Mouse (Mus musculus) CD4-positive, CD25-positive, alpha-beta regulatory T cell, adult 2 months (primary cell): Measurements from ENCODE around the gene Cep164.
A peak's percentile ranks its signal among the peaks of the same experiment; 100 is the strongest.
"Not testable (repeated sequence)": the region's sequence is repeated elsewhere in the genome, so short reads cannot be mapped to it uniquely, and the experiment has no call there.

Source experiments
- DNase-seq: peaks from one replicate; pipeline ENCODE4 v3.0.0-alpha.2; 2012; ENCODE audit warnings: low read depth, low spot score

The Cep164 gene

DNA sequence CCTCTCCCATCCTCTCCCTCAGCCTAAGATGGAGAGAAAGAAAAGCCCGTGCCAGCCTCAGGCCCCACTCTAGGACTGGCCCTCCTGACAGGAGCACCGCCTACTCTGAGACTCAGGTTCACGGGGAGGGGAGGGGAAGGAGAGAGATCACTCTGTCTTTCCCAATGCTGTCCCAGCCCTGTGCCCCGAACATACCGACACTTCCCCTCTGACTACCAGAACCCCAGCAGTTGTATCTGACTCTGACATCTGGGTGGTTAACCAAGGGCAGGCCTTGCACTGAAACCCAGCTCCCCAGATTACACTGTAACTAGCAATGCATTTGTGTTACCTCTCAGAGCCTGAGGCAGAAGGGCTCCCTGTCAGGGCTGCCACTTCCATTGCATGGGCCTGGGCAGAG lies 40.1 kb downstream of the Cep164 start:
- no peak for DNase-seq

DNA sequence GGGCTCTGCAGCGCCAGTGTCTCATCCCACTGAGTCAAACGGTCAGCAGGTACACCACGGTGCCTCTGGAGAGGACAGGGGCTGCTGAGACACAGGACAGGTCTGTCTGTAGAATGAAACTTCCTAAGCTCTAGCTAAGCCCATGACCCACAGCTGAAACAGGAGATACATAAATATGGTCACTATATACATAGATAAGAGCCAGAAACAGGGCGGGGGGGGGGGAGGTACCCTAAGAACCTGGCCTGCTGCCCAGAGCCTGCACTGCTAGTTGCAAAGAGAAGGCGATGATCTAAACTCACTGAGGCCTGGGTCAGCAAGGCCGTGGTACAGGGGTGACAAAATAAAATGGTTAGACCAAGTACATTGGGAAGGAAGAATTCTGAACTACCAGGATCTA lies 40.9 kb downstream of the Cep164 start:
- no peak for DNase-seq

DNA sequence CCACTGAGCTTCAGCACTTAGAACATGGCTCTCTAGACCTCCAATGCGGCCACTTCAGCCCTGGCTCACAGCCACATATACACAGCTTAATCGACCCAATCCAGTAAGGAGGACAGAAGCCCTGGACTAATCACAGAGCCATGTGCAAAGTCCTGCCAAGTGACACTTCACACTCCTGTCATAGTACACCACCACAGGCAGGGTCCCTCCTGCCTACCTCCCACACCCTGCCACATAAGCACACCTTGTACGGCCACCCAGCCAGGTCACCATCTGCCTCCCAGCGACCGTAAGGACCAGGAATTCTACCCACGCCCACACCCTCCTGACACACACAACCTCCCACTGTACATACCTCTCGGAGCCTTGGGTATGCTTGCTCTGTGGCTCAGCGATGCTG lies 41.4 kb downstream of the Cep164 start:
- no peak for DNase-seq

DNA sequence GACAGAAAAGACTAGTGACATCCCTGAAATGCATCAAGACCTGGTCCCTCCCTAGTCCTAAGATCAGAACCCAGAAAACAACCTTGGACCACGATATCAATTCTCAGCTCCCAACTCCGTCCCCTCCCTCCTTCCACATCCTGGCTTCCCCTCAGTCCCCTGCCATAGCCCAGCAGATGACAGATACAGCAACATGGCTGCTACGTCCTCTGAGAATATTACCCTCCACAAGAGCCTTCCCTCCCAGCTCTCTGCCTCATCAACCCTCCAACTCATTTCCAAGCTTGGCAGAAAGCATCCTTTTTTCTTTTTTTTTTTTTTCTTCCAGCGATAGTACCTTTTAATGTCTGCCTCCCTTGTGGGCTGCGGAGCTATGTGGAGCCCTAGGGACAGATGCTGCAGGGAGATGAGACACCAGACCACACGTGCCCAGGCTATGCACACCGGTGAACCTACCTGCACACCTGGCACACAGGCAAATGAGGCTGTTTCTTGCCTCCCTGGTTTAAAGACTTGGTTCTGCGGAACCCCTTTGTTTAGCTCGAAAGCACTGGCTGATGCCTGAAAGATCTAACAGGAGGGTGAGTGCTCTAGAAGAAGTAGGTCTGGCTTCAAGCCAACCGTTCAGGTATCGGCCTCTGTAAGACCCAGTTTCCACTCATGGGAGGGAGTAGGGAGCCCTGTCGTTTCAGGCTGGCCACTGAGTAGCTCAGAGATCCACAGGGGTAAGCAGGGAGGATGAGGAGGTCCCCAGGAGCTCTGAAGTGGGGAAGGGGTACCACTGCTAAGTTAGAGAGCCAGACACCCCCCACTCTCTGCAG lies 45.0 kb downstream of the Cep164 start:
- DNase-seq = no peak

DNA sequence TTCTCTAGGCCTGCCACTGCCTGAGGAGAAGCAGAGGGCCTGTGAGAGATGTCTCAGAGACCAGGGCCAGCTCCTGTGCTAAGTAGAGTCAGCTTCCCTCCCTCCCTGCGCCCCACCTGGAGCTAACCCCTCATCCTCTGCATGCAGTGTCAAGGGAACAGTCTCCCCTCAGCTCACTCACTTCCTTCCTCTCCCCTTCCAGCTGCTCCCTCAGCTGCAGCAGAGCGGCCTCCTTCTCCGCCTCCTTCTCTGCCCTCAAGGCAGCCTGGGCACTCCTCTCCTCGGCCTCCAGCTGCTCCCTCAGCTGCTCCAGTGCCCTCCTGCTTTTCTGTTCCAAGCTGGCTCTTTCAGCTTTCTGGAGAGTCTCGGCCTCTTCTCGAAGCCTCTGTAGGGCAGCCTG lies 49.3 kb downstream of the Cep164 start:
- no peak for DNase-seq

DNA sequence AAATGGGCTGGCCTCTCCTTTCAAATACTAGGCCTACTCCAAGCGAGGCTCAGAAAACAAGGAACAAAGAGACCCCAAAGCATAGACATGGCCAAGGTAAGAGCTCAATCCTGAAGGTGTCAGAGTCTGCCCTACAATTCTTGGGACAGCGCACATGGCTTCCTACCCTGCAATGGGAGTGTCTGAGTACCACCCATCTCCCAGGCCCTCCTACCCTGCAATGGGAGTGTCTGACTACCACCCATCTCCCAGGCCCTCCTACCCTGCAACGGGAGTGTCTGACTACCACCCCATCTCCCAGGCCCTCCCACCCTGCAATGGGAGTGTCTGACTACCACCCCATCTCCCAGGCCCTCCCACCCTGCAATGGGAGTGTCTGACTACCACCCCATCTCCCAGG lies 52.3 kb downstream of the Cep164 start:
- DNase-seq = not testable (repeated sequence)

DNA sequence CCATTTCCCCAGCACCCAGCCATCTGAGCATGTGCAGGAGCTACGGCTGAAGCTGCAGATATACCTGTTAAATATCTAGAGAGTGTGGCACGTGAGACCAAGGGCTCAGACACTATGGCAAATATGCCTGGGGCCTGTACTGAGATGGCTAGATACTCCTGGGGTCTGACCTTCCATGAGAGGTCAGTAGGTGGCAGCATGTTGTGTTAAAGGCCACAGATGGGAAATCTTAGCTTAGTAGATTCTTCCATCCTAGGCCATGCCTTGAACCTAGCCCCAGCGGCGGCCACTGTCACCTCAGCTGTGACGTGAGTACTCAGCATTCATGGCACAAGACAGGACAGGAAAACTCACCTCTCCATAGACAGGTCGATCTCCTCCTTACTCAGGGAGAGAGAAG lies 54.4 kb downstream of the Cep164 start:
- DNase-seq = peak; percentile 5

DNA sequence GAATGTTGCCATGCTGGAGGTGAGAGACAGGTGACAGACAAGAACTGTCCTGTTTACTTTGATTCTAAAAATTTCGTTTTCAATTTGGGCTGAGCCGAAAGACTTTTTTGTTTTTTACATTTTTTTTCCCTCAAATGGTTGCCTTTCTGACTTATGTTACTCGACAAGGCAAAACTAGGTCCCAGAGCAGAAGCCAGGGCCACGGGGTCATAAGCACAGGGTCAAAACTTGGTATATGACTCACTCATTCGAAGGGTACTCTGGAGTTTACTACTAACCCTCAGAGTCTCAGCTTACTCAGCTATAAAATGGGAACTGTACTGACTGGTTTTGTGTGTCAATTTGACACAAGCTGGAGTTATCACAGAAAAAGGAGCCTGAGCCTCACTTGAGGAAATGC lies 58.9 kb downstream of the Cep164 start:
- no peak for DNase-seq

DNA sequence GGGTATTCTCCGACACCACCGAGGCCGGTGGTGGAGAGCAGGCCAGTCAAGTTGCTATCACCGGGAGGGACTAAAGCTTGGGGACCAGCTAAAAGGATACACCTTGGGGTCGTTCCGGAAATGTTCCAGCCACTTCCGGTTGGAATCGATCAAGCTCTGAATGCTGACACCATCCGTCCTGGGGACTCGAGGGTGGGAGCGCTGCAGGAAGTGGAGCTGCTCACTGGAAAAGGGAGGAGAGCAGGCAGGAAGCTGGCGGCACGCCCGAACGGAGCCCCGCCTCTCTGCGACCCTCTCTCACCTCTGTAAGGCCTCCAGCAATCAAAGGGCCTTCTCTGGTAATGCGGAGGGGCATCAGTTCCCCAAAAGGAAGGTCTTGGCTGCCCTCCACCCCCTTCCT lies 60.1 kb downstream of the Cep164 start:
- DNase-seq = no peak

DNA sequence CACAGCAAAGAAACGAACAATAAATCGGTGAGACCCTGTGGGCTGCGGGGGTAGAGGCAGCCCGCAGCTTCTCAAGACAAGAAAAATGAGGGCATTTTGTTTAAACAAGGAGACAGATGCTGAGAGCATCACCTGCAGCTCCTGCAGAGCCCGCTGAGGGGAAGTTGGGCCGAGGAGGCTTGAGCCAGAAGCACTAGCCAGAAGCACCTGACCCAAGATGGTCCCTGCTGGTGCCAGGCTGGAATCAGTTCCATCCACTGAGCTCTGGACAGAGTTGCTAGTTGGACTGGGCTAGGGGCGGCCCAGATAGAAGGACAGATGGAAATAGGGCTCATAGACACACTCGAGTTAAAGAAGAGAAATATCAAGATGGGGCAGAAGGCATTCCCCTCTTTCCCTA lies 61.3 kb downstream of the Cep164 start:
- no peak for DNase-seq

DNA sequence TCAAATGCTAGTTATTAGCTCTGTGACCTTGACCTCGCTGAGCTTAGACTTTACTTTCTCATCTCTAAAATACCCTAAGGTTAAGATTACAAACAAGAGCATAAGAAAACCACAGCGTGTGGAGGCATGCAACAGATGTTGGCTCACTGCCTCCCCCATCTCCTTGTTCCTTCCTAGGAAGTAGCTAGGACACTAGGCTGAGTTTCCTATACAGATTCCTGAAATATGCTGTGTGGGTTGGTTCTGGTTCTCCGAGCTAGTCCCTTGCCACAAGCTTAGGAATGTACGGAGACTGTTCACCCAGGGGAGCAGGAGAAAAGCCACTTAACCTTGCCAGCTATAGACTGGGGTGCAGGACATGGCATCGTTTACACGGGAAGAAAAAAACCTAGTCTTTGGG lies 62.3 kb downstream of the Cep164 start:
- no peak for DNase-seq

DNA sequence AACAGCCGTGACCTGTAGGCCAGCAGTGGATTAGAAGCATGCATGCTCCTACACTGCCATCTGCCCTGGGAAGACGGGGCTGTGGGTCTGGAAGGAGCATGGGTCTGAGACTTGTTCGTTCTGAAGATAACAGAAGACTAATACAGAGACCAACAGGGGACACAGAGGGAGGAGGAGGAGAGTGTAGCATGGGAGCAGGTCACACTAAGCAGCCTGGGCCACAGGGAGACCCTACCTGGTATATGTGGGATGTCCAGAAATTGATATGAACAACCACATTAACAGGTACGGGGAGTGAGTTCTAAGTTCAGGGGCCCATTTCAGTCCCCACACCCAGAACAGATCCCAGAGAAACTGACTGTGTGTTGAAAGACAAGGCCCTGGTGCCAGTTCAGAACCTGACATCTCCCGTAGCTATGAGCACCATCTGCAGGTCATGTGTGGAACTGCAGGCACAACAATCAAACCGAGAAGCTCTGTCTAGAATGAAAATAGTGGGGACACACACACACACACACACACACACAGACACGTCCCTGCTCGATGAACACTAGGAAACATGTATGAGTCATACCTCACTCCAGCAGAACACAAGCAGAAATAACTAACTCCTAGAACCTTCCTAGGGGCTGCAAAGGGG lies 73.9 kb downstream of the Cep164 start:
- DNase-seq = peak; percentile 55

DNA sequence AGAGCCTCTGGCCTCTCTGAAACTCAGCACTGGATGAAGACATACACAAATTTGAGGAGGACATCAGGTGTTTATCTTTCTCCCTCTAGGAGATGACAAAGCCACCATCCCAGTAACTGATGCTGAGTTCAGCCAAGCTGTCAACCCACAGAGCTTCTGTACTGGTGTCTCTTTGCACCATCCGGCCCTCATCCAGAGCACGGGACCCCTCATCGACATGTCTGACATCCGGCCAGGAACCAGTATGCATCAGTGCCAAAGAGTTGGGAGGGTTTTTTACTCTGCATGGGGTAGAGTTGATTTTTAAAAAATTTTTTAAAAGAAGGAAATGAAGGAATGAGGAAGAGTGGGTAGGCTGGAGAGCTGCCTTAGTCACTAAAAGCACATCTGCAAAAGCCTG lies 78.6 kb downstream of the Cep164 start:
- no peak for DNase-seq

DNA sequence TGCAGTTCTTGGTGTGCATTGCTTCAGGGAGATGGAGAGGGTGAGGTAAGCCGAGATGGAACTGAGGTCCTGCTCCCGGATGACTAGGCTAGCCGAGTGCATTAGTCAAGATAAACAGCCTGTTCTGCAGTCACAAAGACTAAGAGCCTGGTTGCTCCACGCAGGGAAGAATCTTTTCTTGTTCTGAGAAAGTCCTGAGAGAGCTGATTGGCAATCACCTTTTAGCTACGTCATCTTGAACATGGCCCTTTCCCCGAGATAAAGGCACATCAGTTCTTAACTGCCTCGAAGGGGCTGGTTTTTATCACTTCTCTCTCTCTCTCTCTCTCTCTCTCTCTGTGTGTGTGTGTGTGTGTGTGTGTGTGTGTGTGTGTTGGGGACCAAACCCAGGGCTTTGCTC lies 83.0 kb downstream of the Cep164 start:
- DNase-seq = no peak

DNA sequence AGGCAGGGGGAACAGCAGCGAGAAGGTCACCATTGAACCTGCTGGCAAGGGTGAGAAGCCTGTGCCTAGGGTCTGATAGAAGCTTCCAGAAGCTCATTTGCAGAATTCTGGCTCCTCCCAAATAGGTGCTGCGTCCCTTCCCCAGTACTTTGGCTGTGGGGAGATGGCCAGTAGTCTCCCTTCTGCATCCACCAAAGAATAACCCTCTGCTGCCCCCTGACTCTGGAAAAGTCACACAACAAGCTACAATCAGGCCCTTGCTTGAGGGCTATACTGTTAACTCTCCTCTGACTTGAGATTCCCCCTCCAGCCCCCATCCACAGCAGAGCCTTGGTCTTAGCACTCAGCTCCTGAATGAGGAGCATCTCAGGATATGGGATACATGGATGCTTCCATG lies 87.9 kb downstream of the Cep164 start:
- DNase-seq = no peak

DNA sequence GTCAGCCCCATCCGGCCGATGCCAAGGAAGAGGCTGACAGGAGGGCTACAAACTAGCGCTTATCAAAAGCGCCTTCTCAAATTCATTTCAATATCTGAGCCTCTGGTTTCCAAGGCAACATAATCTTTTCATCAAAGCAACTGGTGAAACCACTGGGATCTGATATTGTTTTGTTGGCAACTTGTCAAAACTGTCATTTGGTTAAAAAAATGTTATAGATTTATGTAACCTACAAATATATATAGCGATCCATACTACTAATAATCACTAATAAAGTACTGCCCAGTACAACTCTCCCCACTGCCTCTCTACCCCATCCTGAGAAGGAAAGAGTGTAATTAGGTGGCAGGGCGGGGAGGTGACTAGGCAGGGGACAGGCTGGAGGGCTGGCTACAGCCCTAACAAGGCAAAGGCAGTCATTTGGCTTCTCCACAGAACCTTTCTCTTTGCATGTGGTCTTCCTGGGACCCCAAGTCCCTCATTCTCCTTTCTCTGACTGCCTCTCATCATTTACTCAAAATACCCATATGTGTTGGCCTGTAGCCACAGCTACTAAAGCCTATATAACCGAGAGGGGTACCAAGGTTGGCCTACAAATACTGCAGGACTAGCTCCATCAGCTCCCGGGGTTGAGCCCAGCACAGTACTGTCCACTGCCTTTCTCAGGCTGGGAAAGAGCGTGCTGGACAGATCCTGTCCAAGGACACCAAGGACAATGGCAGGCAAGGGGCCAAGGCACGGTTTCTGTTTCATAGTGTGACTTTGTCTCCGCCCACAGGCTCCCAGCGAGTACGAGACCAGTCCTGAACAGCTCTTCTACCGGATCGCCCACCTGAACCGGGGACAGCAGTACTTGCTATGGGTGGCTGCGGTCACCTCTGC lies 88.5 kb downstream of the Cep164 start:
- DNase-seq = no peak

DNA sequence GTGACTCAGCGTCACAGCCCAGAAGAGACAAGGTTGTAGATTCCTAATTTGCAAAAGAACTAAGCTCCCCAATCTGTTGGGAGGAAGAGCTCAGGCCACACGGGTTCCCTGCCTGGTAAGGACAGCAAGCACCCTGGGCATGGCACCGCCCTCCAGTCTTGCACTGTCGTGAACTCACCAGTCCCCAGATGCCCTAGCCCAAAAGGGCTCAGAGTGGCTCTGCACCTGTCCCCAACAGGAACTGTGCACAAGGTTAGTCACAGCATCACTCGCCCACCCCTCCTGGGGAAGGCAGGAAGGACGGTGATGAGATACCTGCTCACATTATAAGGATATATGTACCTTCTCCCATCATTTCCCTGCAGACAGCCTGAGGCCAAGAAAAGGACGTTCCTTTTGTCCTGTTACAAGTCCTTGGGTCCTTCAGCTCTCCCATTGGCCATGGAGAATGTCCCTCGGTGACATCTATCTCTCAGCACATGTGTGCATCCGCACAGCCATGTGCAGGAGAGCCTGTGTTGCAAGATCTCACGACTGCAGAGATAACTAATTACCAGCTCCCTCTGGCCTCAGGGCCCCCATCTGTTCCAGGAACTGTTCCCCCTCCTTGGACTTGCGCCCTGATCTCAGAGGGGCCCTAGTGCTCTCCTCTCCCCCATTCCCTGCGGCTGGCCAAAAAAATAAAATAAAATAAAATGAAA lies 89.3 kb downstream of the Cep164 start:
- no peak for DNase-seq

DNA sequence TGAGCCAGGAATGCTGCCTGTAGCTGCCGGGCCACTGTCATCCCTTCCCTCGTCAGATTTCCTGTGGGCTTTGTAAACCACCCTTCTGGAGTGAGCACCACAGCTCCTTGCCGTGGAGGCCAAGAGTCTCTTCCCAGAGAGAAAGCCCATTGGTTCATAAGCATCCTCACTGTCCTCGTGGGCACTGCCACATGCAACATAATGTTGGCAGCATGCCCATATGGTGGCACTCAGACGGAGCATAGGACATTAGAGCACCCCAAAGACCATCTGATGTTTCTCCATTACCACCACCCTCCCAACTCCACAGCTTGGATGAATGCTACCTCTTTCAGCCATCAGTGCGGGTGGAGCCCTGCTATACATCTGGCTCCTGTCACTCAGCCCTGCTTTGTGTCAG lies 95.2 kb downstream of the Cep164 start:
- no peak for DNase-seq

DNA sequence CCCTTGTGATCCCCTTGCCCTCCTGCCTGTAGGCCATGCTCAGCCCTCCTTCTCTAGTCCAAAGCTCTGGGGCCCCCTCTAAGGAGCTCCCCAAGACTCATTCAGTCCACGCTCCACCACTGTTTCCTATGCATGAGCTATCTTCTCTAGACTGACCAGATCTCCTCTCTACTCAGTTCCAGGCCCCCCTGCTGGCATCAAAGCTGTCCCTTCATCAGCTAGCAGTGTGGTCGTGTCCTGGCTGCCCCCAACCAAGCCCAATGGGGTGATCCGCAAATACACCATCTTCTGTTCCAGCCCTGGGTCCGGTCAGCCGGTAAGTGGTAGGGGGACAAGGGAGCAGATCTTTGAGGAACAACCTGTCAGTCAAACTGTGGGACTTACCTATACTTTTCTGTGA lies 96.6 kb downstream of the Cep164 start:
- no peak for DNase-seq

DNA sequence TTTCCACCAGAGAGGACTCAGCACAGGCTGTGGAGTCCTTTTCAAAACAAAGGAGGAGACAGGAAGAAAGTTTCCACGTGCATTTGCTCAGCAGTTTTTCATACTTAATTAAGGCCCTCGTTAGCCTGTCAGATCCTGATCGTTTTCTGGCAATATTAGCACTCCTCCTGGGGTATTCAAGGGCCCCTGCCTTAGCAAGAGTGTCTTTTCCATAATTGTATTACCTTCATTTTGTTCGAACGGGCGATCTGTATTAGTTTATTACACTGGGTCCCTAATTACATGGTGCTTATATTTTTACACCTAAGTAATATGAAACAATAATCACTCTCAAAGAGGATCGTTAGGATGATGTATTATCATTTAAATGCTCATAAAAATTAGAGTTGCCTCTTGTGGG lies 108.5 kb downstream of the Cep164 start:
- DNase-seq = no peak
